Mouse (Mus musculus): ENCODE measurements at regions not wholly inside any gene's neighbourhood (a gene's known extent, or its start where the extent isn't known, plus 50 kb on each side); places are given as distances from the start of the nearest gene placed in this dataset.

GRCm38 (mm10) chr7:71092825-71093224, 258.5 kb downstream of the Gm10295 start:
- H3K9me3 ChIP-seq: no peaks in the 10 kb centered on the region
- no peak overlapping the region for H3K27ac ChIP-seq
- no peaks in the 10 kb centered on the region for H3K27me3 ChIP-seq (replicated peaks)
- no peaks in the 10 kb centered on the region for H3K36me3 ChIP-seq (replicated peaks)
- no peak overlapping the region for H3K9ac ChIP-seq
- H3K4me1 ChIP-seq: no peaks in the 10 kb centered on the region
- ATAC-seq (replicated peaks): no peak
- no peak overlapping the region for H3K4me2 ChIP-seq
- no peak overlapping the region for H3K4me3 ChIP-seq

- Histone ChIP-seq H3K4me1 (no peaks in the 10 kb centered on the region), H3K9me3 (no peaks in the 10 kb centered on the region), H3K27ac (no peak overlapping the region), H3K4me2 (no peak overlapping the region), H3K27me3 (replicated peaks) (no peaks in the 10 kb centered on the region), H3K9ac (no peak overlapping the region), H3K36me3 (replicated peaks) (no peaks in the 10 kb centered on the region), H3K4me3 (no peak overlapping the region)
- ATAC-seq (replicated peaks): no peak
- WGBS: 75% methylated on average over 3 of the region's 3 CpGs
Observed at GRCm38 (mm10) chr7:71092301-71092700, 259.0 kb downstream of the Gm10295 start.

- peaks cover 7% of the 10 kb centered on the region; the same call in 1 of the 2 replicates for H3K4me1 ChIP-seq
- peak overlapping the region; percentile 21 for H3K4me2 ChIP-seq
- WGBS: 6% methylated on average over 14 of the region's 14 CpGs
- no peak overlapping the region for H3K4me3 ChIP-seq
- H3K27me3 ChIP-seq (replicated peaks): no peaks in the 10 kb centered on the region
- no peak overlapping the region for H3K9ac ChIP-seq
- no peak for ATAC-seq (replicated peaks)
- no peak overlapping the region for H3K27ac ChIP-seq
- no peaks in the 10 kb centered on the region for H3K36me3 ChIP-seq (replicated peaks)
- no peaks in the 10 kb centered on the region for H3K9me3 ChIP-seq
Observed at GRCm38 (mm10) chr7:71064446-71065391, 286.6 kb downstream of the Gm10295 start.

GRCm38 (mm10) chr7:71050825-71051224, 300.5 kb downstream of the Gm10295 start:
- whole genome bisulfite sequencing: 82% methylated on average over 2 of the region's 2 CpGs

GRCm38 (mm10) chr7:71047201-71047600, 304.1 kb downstream of the Gm10295 start:
- no peak overlapping the region for H3K4me2 ChIP-seq
- H3K27me3 ChIP-seq (replicated peaks): no peaks in the 10 kb centered on the region
- H3K36me3 ChIP-seq (replicated peaks): no peaks in the 10 kb centered on the region
- H3K4me3 ChIP-seq: no peak overlapping the region
- no peak overlapping the region for H3K27ac ChIP-seq
- peaks cover 8% of the 10 kb centered on the region; the same call in 1 of the 2 replicates for H3K4me1 ChIP-seq
- ATAC-seq (replicated peaks): no peak
- no peaks in the 10 kb centered on the region for H3K9me3 ChIP-seq
- 61% methylated on average over 3 of the region's 3 CpGs for WGBS
- no peak overlapping the region for H3K9ac ChIP-seq

More at GRCm38 (mm10) chr7:71050825-71051224, 300.5 kb downstream of the Gm10295 start:
- Histone ChIP-seq H3K4me1 (peaks cover 6% of the 10 kb centered on the region; the same call in 1 of the 2 replicates), H3K27me3 (replicated peaks) (no peaks in the 10 kb centered on the region), H3K27ac (no peak overlapping the region), H3K36me3 (replicated peaks) (no peaks in the 10 kb centered on the region), H3K4me2 (no peak overlapping the region), H3K9ac (no peak overlapping the region), H3K9me3 (no peaks in the 10 kb centered on the region), H3K4me3 (no peak overlapping the region)
- ATAC-seq (replicated peaks): no peak

- WGBS: 44% methylated on average over 1 of the region's 1 CpGs
Observed at GRCm38 (mm10) chr7:71046596-71046995, 304.7 kb downstream of the Gm10295 start.

GRCm38 (mm10) chr7:71043789-71044188, 307.5 kb downstream of the Gm10295 start:
- 76% methylated on average over 5 of the region's 5 CpGs for WGBS
- ATAC-seq (replicated peaks): no peak
- H3K4me3 ChIP-seq: no peak overlapping the region
- H3K9ac ChIP-seq: no peak overlapping the region
- peaks cover 8% of the 10 kb centered on the region; the same call in 1 of the 2 replicates for H3K4me1 ChIP-seq
- no peaks in the 10 kb centered on the region for H3K27me3 ChIP-seq (replicated peaks)
- no peaks in the 10 kb centered on the region for H3K36me3 ChIP-seq (replicated peaks)
- H3K9me3 ChIP-seq: no peaks in the 10 kb centered on the region
- no peak overlapping the region for H3K27ac ChIP-seq
- no peak overlapping the region for H3K4me2 ChIP-seq

More at GRCm38 (mm10) chr7:71046596-71046995, 304.7 kb downstream of the Gm10295 start:
- no peak overlapping the region for H3K9ac ChIP-seq
- no peak for ATAC-seq (replicated peaks)
- no peaks in the 10 kb centered on the region for H3K9me3 ChIP-seq
- H3K36me3 ChIP-seq (replicated peaks): no peaks in the 10 kb centered on the region
- H3K4me3 ChIP-seq: no peak overlapping the region
- H3K4me1 ChIP-seq: peaks cover 8% of the 10 kb centered on the region; the same call in 1 of the 2 replicates
- H3K27ac ChIP-seq: no peak overlapping the region
- no peak overlapping the region for H3K4me2 ChIP-seq
- H3K27me3 ChIP-seq (replicated peaks): no peaks in the 10 kb centered on the region

GRCm38 (mm10) chr7:71043128-71043527, 308.2 kb downstream of the Gm10295 start:
- no peak for ATAC-seq (replicated peaks)
- WGBS: 57% methylated on average over 8 of the region's 8 CpGs

GRCm38 (mm10) chr7:71041388-71041787, 309.9 kb downstream of the Gm10295 start:
- peaks cover 5% of the 10 kb centered on the region; the same call in 1 of the 2 replicates for H3K4me1 ChIP-seq
- WGBS: 67% methylated on average over 3 of the region's 3 CpGs

More at GRCm38 (mm10) chr7:71043128-71043527, 308.2 kb downstream of the Gm10295 start:
- Histone ChIP-seq H3K36me3 (replicated peaks) (no peaks in the 10 kb centered on the region), H3K9me3 (no peaks in the 10 kb centered on the region), H3K27ac (no peak overlapping the region), H3K4me1 (peaks cover 8% of the 10 kb centered on the region; the same call in 1 of the 2 replicates), H3K9ac (no peak overlapping the region), H3K4me2 (no peak overlapping the region), H3K4me3 (no peak overlapping the region), H3K27me3 (replicated peaks) (no peaks in the 10 kb centered on the region)

GRCm38 (mm10) chr7:71040846-71041245, 310.4 kb downstream of the Gm10295 start:
- Histone ChIP-seq H3K27me3 (replicated peaks) (no peaks in the 10 kb centered on the region), H3K27ac (no peak overlapping the region), H3K9ac (no peak overlapping the region), H3K4me2 (no peak overlapping the region), H3K4me3 (no peak overlapping the region), H3K9me3 (no peaks in the 10 kb centered on the region), H3K4me1 (peaks cover 2% of the 10 kb centered on the region; the same call in 1 of the 2 replicates), H3K36me3 (replicated peaks) (no peaks in the 10 kb centered on the region)
- no peak for ATAC-seq (replicated peaks)
- WGBS: 72% methylated on average over 3 of the region's 3 CpGs

More at GRCm38 (mm10) chr7:71041388-71041787, 309.9 kb downstream of the Gm10295 start:
- H3K9ac ChIP-seq: no peak overlapping the region
- no peak for ATAC-seq (replicated peaks)
- no peak overlapping the region for H3K4me3 ChIP-seq
- H3K9me3 ChIP-seq: no peaks in the 10 kb centered on the region
- H3K36me3 ChIP-seq (replicated peaks): no peaks in the 10 kb centered on the region
- H3K4me2 ChIP-seq: no peak overlapping the region
- no peaks in the 10 kb centered on the region for H3K27me3 ChIP-seq (replicated peaks)
- H3K27ac ChIP-seq: no peak overlapping the region

GRCm38 (mm10) chr7:71038537-71038936, 312.7 kb downstream of the Gm10295 start:
- Histone ChIP-seq H3K9me3 (no peaks in the 10 kb centered on the region), H3K27me3 (replicated peaks) (no peaks in the 10 kb centered on the region), H3K36me3 (replicated peaks) (no peaks in the 10 kb centered on the region), H3K4me3 (no peak overlapping the region), H3K4me1 (peaks cover 2% of the 10 kb centered on the region; the same call in 1 of the 2 replicates), H3K27ac (no peak overlapping the region), H3K9ac (no peak overlapping the region), H3K4me2 (no peak overlapping the region)
- 88% methylated on average over 5 of the region's 5 CpGs for WGBS
- no peak for ATAC-seq (replicated peaks)

GRCm38 (mm10) chr7:71033121-71033520, 318.2 kb downstream of the Gm10295 start:
- Histone ChIP-seq H3K36me3 (replicated peaks) (no peaks in the 10 kb centered on the region), H3K4me1 (no peaks in the 10 kb centered on the region), H3K27ac (no peak overlapping the region), H3K4me3 (no peak overlapping the region), H3K27me3 (replicated peaks) (no peaks in the 10 kb centered on the region), H3K9me3 (no peaks in the 10 kb centered on the region), H3K4me2 (no peak overlapping the region), H3K9ac (no peak overlapping the region)
- ATAC-seq (replicated peaks): no peak
- WGBS: 77% methylated on average over 12 of the region's 12 CpGs

Data from midbrain, embryonic 15.5 days (tissue).